Mouse (Mus musculus): ENCODE results near the gene Mex3a.
A peak's percentile ranks its signal among the peaks of the same experiment; 100 is the strongest.

DNA sequence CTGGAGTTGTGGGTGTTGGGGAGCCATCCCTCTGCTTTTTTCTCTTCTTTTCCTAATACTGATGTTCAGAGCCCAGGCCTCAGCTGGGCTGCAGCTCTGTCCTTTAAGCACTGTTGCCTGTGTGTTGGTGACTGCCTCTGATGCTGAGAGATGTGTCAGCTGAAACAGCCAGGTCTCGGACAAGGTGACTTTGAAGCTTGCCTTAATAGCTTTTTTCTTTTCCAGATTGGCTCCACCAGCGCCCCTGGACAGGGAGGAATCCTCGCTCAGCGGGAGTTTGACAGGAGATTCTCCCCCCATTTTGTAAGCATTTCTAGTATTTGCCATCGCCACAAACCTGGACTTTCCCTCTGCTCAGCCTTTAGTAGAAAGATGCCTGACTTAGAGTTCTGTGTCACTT lies 54.4 kb downstream of the Mex3a start:
- TF ChIP-seq CTCF (conservative IDR thresholded peaks at IDR 0.05; ENCODE audit: low read length) (no peak), POU5F1 (IDR thresholded peaks at IDR 0.05; ENCODE audit: borderline replicate concordance, low read length) (no peak), NANOG (IDR thresholded peaks at IDR 0.05; ENCODE audit: borderline replicate concordance, low read length) (peak; percentile 47; the same call in 1 of the 2 replicates)
